Mouse (Mus musculus): ENCODE data around the gene Zc3h13.

The Zc3h13 gene

GRCm38 (mm10) chr14:75328062-75328461, 43.9 kb downstream of the Zc3h13 start:
- no peak for DNase-seq

DNA sequence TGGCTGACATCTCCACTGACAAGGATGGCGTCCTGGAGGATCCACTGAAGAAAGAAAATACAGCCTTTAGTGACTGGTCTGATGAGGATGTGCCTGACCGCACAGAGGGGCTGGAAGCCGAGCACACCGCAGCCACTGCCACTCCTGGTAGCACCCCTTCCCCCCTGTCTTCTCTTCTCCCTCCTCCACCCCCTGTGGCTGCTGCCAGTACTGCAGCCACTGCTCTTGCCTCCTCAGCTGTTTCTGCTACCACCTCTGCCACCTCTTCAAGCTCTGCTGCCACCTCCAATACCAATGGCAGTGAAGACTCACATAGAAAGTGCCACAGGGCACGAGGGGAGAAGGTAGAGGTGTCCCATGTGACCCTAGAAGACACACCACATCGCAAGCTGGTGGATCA, 46.4 kb downstream of the Zc3h13 start:
- DNase-seq: peak; percentile 32

DNA sequence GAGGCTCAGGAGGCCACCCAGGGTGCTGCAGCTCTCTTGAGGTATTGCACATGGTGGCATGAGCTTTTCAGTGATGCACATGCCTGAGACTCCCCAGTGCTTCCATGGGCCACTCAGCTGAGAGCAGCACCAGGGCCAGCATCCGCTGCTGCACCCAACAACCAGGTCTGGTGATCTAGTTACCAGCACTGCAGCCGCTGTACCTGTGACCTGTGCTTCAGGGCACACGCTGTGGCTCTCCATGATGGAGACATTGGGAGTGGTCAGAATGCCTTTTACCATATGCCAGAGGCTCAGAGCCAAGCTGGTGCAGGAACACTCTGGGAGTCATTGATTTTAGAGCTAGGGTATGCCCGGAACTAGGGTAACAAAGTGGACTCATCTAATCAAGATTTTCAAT, 50.1 kb downstream of the Zc3h13 start:
- DNase-seq: no peak

- DNase-seq: no peak
Measured at GRCm38 (mm10) chr14:75337884-75338283, 53.7 kb downstream of the Zc3h13 start.

GRCm38 (mm10) chr14:75346041-75346440, 61.9 kb downstream of the Zc3h13 start:
- DNase-seq: no peak

DNA sequence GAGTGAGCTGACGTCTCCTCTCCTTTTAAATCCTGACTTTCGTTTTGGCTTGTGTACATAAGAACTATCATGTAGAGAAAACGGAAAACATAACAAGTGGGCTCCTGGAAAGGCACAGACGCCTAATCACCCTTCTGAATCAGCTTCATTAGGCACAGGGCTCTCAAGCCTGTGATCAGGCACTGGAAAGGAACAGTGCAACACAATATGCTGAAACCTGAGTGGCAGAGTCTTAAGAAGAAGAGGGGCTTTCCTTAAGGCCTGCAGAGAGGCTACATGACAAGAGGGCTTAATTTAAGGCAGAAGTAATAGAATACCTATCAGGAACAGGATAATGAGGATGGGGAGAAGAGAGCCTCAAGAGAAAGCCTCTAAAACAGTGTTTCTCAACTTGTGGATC, 67.5 kb downstream of the Zc3h13 start:
- no peak for DNase-seq

DNA sequence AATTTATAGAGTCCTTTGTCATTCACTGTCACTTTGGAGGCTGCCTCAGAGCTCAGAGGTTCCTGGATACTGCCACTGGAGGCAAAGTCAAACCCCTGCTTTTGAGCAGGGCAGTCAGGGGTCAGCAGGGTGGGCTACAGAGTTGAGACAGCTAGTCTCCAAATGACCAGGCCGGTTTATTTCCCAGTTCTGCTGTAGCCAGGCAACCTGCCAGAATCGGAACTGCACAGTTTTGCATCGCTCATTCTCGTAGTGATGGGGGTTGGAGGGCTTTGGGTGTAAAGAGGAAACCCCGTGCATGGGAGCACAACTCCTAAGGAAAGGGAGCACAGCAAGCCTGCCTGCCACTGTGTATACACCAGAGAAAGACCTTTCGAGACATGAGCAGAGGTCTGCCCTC, 79.1 kb downstream of the Zc3h13 start:
- no peak for DNase-seq

DNA sequence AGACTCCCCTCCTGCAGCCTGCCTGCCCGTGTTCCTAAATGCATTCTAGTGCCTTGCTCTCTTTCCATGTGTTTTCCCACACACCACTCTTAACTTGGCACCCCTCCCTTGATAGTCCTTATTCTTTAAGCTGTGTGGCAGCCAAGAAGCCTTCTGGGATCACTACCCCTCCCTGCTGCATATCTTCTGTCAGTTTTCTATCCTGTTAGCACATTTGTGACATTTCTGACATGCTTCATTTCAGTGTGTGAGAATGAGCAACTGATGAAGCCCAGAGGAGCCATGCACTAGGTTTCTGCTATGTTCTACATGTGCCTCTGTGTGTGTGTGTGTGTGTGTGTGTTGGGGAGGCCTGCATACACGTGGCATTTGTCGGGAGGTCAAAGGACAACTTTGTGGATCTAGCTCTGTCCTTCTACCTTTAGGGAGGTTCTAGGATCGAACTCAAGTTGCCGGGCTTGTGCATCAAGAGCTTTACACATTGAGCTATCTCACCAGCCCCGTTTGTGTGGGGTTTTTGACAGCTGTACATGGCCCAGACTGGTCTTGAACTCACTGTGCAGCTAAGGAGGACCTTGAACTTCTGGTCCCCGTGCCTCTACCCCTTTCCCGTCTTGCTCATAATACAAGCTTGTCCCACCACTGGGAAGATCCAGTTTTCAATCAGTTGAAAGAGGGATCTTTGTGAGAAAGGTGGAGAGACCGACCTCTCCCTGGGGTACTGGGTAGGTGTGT, 81.3 kb downstream of the Zc3h13 start:
- no peak for DNase-seq

GRCm38 (mm10) chr14:75366741-75367140, 82.6 kb downstream of the Zc3h13 start:
- DNase-seq: peak; percentile 12

DNA sequence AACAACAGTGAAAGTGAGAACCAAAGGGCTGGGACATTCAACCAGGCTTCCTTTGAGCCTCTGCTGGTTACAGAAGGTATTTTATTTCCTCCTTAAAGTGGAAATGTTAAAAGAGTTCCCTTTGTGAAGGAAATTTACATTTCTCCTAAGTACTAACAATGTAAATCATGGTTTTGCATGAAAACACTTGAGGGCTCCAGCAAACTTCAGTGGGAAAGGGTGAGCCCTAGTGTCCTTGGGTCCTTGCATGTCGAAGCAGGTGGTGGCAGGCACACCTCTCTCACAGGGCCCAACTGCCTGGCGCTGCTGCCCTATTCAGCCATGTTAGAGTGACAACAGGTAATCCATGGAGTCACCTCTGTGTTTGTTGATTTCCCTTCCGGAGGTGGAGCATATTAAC, 83.3 kb downstream of the Zc3h13 start:
- no peak for DNase-seq

DNA sequence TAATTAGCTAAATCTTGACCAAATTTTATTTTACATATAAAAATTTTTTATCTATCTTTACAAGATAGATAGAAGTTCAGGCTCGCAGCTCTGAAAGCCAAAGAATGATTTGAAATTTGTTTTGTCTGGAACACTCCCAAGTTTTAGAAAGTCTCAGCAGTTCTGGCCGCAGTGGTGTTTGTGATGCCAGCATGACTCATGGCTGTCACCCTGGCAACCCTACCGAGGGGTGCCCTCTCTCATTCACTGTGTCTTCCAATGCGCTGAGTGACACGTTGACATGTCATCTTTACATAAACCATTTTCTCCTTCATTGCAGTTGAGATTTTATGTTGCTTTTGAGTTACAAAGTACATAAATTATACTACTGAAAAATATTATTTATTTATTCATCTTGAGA, 85.7 kb downstream of the Zc3h13 start:
- DNase-seq: peak; percentile 11

DNA sequence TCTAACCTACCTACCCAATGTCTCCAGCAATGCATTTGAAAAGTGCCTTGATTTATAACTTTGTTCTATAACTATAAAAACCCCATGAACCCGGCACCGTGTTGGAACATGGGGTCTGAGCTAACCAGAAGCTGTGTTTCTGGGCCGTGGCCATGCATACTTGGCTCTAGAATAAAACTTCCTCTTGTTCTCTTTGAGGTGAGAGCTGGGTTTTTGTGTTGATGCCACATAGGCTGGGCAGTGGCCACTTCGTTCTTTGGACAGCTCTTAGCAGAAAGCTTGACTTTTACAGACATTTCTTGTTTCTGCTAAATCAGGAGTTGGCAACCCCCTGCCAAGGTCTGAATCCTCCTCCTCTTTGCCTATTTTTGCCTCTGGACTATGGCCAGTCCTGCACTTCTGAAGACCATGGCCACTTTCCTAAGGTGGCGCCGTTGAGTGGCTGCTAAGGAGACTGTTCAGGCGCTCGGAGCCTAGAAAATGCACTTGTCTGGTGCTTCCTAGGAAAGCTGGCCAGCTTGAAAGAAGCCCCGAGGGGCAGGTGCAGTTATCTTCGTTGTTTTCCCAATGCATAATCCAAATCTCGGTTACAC, 90.9 kb downstream of the Zc3h13 start:
- no peak for DNase-seq

- no peak for DNase-seq
Measured at GRCm38 (mm10) chr14:75376256-75376655, 92.1 kb downstream of the Zc3h13 start.

DNA sequence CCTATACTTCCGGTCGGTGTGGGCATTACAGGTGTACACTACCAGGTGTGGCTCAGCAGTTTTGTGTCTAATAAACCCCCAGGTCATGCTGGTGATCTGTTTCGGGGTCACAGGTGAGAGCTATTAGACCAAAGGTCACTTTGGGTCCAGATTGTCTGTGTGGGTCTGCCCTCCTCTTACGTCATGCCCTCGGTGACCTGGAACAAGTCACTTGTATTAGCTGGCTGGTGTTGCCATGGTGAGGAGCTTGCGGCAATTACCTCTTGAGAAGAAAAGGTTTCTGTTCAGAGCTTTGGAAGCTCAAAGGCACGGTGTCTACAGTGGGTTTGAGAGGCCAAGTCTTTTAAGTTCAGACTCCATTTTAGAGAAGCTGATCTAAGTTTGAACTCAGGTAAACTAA, 93.4 kb downstream of the Zc3h13 start:
- DNase-seq: no peak

Data from lung, postnatal 10 days (tissue).